Mouse (Mus musculus) thymus, adult 2 months (tissue): ENCODE results near the gene Trabd2b.

Experiments
- CTCF ChIP-seq: fragments of 200-500 bp; IDR thresholded peaks from 2 replicates; pipeline ENCODE4 v1.5.1; 2012; ENCODE audit warnings: mild to moderate bottlenecking, control low read depth, low read length, moderate library complexity, borderline replicate concordance; ENCODE audit not compliant: control insufficient read depth, poor library complexity, insufficient read depth; ENCODE audit errors: extremely low read depth
- POLR2A ChIP-seq: fragments of 200-500 bp; IDR thresholded peaks from 2 replicates; pipeline ENCODE4 v1.6.1; 2012; ENCODE audit warnings: mild to moderate bottlenecking, low read length, control low read depth, moderate library complexity; ENCODE audit not compliant: control insufficient read depth, poor library complexity, insufficient read depth; ENCODE audit errors: extremely low read depth

DNA sequence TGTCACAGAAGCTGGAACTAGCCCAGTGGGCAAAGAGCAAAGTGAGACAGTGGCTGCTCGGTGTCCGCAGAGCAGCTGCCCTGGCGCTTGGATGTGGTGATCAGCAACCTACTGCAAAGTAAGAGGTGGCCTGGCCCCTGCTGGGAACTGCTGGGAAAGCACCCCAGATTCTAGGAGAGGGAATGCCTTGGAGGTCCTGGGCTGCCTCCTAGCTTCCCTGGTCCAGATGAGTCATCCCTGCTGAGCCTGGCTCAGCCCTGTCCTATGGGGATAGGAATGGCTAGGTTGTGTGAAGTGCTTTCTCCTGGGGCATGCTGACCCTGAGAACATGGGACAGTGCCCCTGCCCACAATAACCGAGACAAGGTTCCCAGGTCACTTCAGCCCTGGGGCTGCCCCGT is 65.6 kb downstream of the Trabd2b start:
- TF ChIP-seq CTCF (no peak), POLR2A (no peak)
